Mouse (Mus musculus) forebrain, embryonic 14.5 days (tissue): ENCODE measurements at regions not wholly inside any gene's neighbourhood (a gene's known extent, or its start where the extent isn't known, plus 50 kb on each side); places are given as distances from the start of the nearest gene placed in this dataset.

ENCODE experiments used
- ATAC-seq: fragments of 200-750 bp; cut with Nextera tagmentation; 2 replicates; pipeline ENCODE4 v1.8.0; 2017; ENCODE audit warnings: mild to moderate bottlenecking, moderate library complexity
- DNase-seq: peaks from one replicate; pipeline ENCODE4 v3.0.0-alpha.2; 2015; ENCODE audit warnings: low spot score
- H3K27ac ChIP-seq: fragments of 300-500 bp; sonication (generic); 2 replicates; pipeline ENCODE4 v1.5.1; 2014; ENCODE audit warnings: low read depth, mild to moderate bottlenecking, control low read depth, low read length, moderate library complexity
- H3K27me3 ChIP-seq: fragments of 300-500 bp; sonication (generic); replicated peaks from 2 replicates; pipeline ENCODE4 v1.6.1; 2014; ENCODE audit warnings: low read length, control low read depth, mixed read lengths; ENCODE audit not compliant: control insufficient read depth, insufficient read depth
- H3K36me3 ChIP-seq: fragments of 300-500 bp; sonication (generic); 2 replicates; pipeline ENCODE4 v1.6.1; 2014; ENCODE audit warnings: low read length, control low read depth; ENCODE audit not compliant: control insufficient read depth, insufficient read depth
- H3K4me1 ChIP-seq: fragments of 300-500 bp; sonication (generic); 2 replicates; pipeline ENCODE4 v1.6.1; 2014; ENCODE audit warnings: antibody characterized with exemption, low read length, control low read depth; ENCODE audit not compliant: control insufficient read depth, insufficient read depth
- H3K4me2 ChIP-seq: fragments of 300-500 bp; sonication (generic); 2 replicates; pipeline ENCODE4 v1.6.1; 2014; ENCODE audit warnings: mild to moderate bottlenecking, control low read depth, low read length
- H3K4me3 ChIP-seq: fragments of 300-500 bp; sonication (generic); 2 replicates; pipeline ENCODE4 v1.5.1; 2014; ENCODE audit warnings: low read depth, low read length, control low read depth
- H3K9ac ChIP-seq: fragments of 300-500 bp; sonication (generic); 2 replicates; pipeline ENCODE4 v1.6.1; 2014; ENCODE audit warnings: mild to moderate bottlenecking, low read length, control low read depth, moderate library complexity
- H3K9me3 ChIP-seq: fragments of 300-500 bp; sonication (generic); replicated peaks from 2 replicates; pipeline ENCODE4 v1.6.1; 2016; ENCODE audit warnings: low read length, control low read depth, mixed read lengths; ENCODE audit not compliant: control insufficient read depth
- WGBS: fragments of 180-500 bp; shearing (Covaris S2); extraction: QIAGEN DNeasy Blood & Tissue Kit; methylation state at CpG from one replicate; pipeline ENCODE4 v1.1.7; 2014; 5-methylcytosine and 5-hydroxymethylcytosine counted together

DNA sequence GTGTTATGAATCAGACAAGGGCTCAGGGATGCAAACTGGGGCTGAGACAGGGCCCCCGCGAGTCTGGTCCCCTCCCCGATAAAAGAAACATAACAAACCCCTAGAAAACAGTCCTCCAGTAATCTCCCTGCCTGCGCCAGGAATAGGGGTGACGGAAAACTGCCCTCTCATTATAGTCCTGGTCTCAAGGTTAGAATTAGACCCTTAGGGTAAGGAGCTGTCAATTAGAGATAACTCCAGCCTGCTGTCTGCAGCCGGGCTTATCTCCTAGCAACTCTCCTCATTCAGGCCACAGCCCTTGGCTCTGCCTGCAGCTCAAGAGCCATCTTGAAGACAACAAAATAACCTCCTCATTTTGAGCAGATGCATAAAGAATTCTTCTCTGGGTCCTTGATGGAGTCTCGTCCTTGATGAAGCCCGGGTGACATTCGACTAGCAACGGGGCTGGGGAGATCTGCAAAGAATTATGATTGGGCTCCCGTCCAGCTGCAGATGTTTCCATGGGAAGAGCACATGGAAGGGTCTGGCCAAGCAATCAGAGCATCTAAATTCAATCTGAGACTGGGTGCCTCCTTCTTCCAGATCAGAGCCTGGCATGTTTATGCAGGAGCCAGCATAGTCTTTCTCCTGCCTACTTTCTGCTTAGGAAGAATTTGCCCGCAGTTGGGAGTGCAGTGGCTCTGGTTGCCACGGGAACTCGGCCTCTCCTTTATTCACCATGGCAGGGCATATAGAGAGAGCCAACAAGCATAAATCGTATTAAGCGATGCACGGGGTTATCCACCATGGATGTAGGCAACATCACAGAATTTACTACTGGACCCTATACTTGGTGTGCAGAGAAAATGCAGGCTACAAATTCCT is 281.2 kb downstream of the Sox11 start:
- peak; percentile 78 for DNase-seq
- H3K9ac ChIP-seq: peak overlapping the region; percentile 71
- 0% methylated on average over 17 of the region's 17 CpGs for WGBS
- no peaks in the 10 kb centered on the region for H3K27me3 ChIP-seq
- H3K9me3 ChIP-seq: no peaks in the 10 kb centered on the region
- peaks cover 58% of the 10 kb centered on the region for H3K4me1 ChIP-seq
- H3K36me3 ChIP-seq: no peaks in the 10 kb centered on the region
- H3K27ac ChIP-seq: peak overlapping the region; percentile 99
- peak overlapping the region; percentile 59 for H3K4me2 ChIP-seq
- peak overlapping the region; percentile 20; the same call in 1 of the 2 replicates for H3K4me3 ChIP-seq
- peak; percentile 21 for ATAC-seq

DNA sequence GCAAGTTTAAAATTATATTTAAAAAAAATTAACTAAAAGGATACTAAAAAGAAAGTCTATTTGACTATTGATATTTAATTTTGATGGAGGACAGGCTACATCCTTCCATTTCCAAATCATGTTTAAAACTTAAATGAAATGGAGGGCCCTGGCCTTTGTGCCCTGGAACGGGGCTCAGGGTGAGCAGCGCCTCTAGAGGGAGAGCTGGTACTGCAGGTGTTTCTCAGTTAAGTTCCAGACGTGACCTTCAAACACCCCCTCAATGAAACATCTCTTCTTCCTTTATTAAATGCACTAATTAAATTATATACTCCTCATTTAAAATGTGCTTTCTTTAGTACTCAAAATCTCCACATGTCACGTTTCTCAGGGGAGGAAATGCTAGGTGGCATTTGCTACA is 282.5 kb downstream of the Sox11 start:
- Histone ChIP-seq H3K4me1 (peaks cover 47% of the 10 kb centered on the region), H3K9me3 (no peaks in the 10 kb centered on the region), H3K27ac (peak overlapping the region; percentile 99), H3K4me2 (peak overlapping the region; percentile 59; the same call in 1 of the 2 replicates), H3K4me3 (no peak overlapping the region), H3K36me3 (no peaks in the 10 kb centered on the region), H3K9ac (peak overlapping the region; percentile 71; the same call in 1 of the 2 replicates), H3K27me3 (no peaks in the 10 kb centered on the region)
- DNase-seq: peak; percentile 64
- WGBS: 7% methylated on average over 4 of the region's 4 CpGs
- ATAC-seq: no peak

DNA sequence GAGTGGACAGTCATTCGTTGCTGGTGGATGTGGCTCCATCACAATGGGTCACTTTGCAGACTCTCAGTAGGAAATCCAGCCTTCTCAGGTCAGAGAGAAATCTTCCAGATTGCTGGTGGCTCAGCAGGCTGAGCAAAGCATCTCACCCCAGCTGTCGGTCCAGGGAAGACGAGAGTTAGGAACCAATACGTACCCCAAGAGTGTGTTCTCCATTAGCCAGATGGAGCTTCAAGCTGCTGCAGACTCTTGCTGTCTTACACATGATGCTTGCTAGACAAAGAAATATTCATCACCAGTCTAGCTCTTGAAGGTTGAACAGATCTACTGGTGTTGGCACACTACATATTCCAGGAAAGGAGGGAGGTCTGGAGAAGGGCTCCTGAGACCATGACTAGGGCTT is 288.0 kb downstream of the Sox11 start:
- no peak for DNase-seq
- Histone ChIP-seq H3K4me1 (0 out of 2 replicates have a peak, but pooled peaks cover 2% of the 10 kb centered on the region), H3K4me3 (no peak overlapping the region), H3K27me3 (no peaks in the 10 kb centered on the region), H3K27ac (no peak overlapping the region), H3K4me2 (no peak overlapping the region), H3K36me3 (no peaks in the 10 kb centered on the region), H3K9me3 (no peaks in the 10 kb centered on the region), H3K9ac (no peak overlapping the region)
- WGBS: 80% methylated on average over 4 of the region's 4 CpGs
- ATAC-seq: no peak

DNA sequence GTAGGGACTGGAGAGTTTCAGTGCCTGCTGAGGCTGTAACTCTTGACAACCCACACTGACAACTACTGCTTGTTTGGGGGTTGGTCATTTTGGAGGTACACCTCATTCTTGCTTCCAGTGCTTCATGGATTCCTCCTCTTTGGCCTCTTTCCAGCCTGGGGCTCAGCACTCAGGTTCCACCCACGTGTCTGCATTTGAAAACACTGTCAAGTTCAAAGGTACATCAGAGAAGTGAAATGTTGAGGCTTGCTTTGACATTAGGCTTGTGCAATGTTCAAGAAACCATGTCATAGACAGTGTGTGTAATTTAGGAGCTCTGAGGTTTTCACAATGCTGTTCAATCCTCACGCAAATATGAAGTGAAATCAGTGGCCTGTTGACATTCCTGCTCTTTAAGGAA is 304.5 kb downstream of the Sox11 start:
- Histone ChIP-seq H3K9me3 (no peaks in the 10 kb centered on the region), H3K27ac (no peak overlapping the region), H3K27me3 (no peaks in the 10 kb centered on the region), H3K9ac (no peak overlapping the region), H3K4me1 (no peaks in the 10 kb centered on the region), H3K36me3 (no peaks in the 10 kb centered on the region), H3K4me3 (no peak overlapping the region), H3K4me2 (no peak overlapping the region)
- no peak for DNase-seq
- ATAC-seq: no peak
- 77% methylated on average over 2 of the region's 2 CpGs for WGBS

DNA sequence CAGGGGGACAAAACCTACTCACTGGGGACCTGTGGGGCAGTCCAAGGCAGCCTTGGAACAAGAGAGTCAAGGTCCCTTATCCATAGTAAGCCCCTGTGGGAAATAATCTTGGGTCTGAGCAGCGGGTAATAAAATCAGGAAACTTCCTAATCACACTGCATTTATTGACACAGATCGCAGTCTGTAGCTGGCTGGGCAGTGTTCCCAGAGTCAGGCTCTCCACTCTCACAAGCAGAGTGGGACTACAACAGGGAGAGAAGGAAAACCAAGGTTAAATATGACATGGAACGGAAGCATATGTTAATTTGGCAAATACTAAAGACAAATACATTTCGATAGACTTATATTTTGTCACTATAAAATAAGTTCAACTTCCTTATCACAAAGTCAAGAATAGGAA is 322.6 kb downstream of the Sox11 start:
- ATAC-seq (no peak), DNase-seq (peak; percentile 43)
- peak overlapping the region; percentile 59 for H3K27ac ChIP-seq
- H3K4me1 ChIP-seq: peaks cover 12% of the 10 kb centered on the region
- WGBS: 72% methylated on average over 4 of the region's 4 CpGs
- H3K9me3 ChIP-seq: no peaks in the 10 kb centered on the region
- no peaks in the 10 kb centered on the region for H3K36me3 ChIP-seq
- no peak overlapping the region for H3K4me3 ChIP-seq
- H3K27me3 ChIP-seq: no peaks in the 10 kb centered on the region
- H3K9ac ChIP-seq: no peak overlapping the region
- H3K4me2 ChIP-seq: no peak overlapping the region

DNA sequence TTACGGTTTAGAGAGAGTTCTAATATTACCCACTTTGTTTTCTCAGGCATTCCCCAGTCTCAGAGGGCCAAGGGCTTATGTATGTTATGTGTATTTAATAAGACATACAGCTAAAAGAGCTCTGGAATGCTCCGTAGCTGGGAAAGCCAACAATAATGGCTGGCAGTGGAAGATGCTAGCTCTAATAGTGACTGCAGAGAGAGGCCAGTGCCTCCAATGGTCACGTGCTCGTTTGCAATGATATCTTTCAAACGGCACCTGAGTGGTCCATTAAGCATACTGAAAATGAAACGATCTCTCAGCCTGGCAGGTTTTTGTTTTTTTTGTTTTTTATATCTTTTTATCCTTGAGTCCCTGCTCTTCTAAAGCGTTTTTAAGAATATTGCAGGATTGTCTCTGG is 324.0 kb downstream of the Sox11 start:
- Histone ChIP-seq H3K27me3 (no peaks in the 10 kb centered on the region), H3K9me3 (no peaks in the 10 kb centered on the region), H3K27ac (peak overlapping the region; percentile 55), H3K36me3 (no peaks in the 10 kb centered on the region), H3K4me1 (peaks cover 12% of the 10 kb centered on the region), H3K9ac (no peak overlapping the region; the same call in 1 of the 2 replicates), H3K4me2 (no peak overlapping the region), H3K4me3 (no peak overlapping the region)
- DNase-seq (peak; percentile 54), ATAC-seq (no peak)
- 50% methylated on average over 7 of the region's 7 CpGs for WGBS

DNA sequence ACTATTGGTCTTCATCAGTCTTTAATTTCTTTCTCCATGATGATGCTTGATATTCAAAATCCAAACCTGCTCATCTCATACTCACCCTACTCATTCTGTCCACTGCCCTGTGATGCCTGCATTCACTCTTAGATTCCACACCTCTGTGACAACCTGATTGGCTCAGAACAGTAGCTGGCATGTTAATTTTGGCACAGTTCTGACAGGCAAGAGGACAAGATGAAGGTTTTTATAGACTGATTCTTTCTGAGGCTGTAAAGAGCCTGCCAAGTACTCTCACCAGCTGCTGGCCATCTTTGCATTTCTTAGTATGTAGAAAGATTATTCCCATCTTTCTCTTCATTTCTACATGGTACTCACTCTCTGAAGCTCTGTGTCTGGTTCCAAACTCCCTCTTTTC is 343.1 kb downstream of the Sox11 start:
- Histone ChIP-seq H3K9me3 (no peaks in the 10 kb centered on the region), H3K27me3 (no peaks in the 10 kb centered on the region), H3K4me3 (no peak overlapping the region), H3K9ac (no peak overlapping the region), H3K36me3 (no peaks in the 10 kb centered on the region), H3K4me1 (no peaks in the 10 kb centered on the region), H3K27ac (no peak overlapping the region), H3K4me2 (no peak overlapping the region)
- DNase-seq (peak; percentile 49), ATAC-seq (peak; percentile 69)

DNA sequence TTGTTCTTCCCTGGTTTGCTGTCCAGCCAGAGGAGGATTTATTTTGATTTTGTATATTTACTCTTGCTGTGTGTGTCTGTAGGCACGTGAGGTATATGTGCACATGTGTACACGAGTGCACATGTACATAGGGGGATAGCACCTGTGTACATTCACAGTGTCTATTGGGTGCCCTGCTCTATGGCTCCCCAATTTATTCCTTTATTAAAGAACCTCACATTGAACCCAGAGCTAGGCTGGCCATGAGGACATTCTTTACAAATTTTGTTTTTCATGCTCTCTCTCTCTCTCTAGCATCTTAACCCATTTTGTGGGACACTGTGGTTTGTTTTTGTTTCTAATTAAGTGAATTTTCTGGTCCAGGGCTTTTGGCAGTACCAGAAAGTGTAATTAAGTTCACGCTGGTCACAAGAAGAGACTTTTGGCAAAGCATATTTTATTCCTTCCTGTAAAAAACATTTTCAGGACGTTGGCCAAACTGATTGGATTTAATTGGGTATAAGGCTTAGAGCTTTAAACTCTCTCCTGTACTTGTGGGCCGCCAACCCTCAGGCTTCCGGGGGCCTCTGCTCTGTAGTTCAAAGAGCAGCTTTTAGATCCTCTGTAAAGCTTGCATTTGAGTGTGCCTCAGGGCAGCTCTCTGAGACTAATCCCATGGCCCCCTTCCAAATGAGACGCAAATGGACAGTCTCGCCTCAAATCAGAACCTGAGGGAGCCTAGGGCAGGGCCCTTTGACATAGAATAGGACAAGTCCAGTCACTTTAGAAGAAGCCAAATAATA is 365.9 kb downstream of the Sox11 start:
- H3K9me3 ChIP-seq: no peaks in the 10 kb centered on the region
- no peaks in the 10 kb centered on the region for H3K36me3 ChIP-seq
- ATAC-seq (peak; percentile 60; the same call in 1 of the 2 replicates), DNase-seq (peak; percentile 81)
- H3K27ac ChIP-seq: peak overlapping the region; percentile 30; the same call in 1 of the 2 replicates
- no peak overlapping the region for H3K9ac ChIP-seq
- 14% methylated on average over 8 of the region's 8 CpGs for WGBS
- no peaks in the 10 kb centered on the region for H3K27me3 ChIP-seq
- H3K4me2 ChIP-seq: no peak overlapping the region
- H3K4me1 ChIP-seq: peaks cover 10% of the 10 kb centered on the region
- H3K4me3 ChIP-seq: no peak overlapping the region
